Mouse (Mus musculus): ENCODE measurements around the gene Bcl11b. TPM values are rescaled to one million over a fixed set of nuclear protein-coding genes. Genes with fewer than 3 reads are reported as not detected.

Gene Bcl11b
- polyA plus RNA-seq, 1 experiment: not detected

DNA sequence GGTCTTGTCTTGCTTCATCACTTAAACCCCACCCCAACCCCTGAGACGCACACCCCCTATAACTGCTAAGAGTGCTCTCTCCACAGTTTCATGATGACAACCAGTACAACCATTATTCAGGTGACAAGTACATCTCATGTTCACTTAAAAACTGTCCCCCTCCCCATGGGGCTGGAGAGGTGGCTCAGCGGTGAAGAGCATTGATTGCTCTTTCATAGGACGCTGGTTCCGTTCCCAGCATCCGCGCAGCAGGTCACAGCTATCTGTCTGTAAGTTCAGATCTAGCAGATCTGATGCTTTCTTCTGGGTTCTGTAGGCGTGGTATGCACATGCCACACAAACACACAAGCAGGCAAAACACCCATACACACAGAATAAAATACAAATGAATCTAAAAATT is 81.2 kb downstream of the Bcl11b start:
- Histone ChIP-seq H3K4me2 (ENCODE audit: low read depth) (no peak overlapping the region), H3K79me2 (ENCODE audit: control insufficient read depth, insufficient read depth) (no peaks in the 10 kb centered on the region), H3ac (ENCODE audit: control insufficient read depth, insufficient read length) (no peak overlapping the region), H3K36me3 (ENCODE audit: control insufficient read depth, insufficient read depth) (no peaks in the 10 kb centered on the region), H3K27me3 (ENCODE audit: control insufficient read depth, insufficient read depth, insufficient read length) (no peaks in the 10 kb centered on the region), H3K4me3 (no peak overlapping the region)
- no peak for TF ChIP-seq USF1 (IDR thresholded peaks at IDR 0.05; ENCODE audit: low read depth)
- TF ChIP-seq TCF3 (IDR thresholded peaks at IDR 0.05; ENCODE audit: insufficient read length, low read depth): no peak
- no peak for TF ChIP-seq MYOD1 (IDR thresholded peaks at IDR 0.05; ENCODE audit: control insufficient read depth in 1 of 3, insufficient read length in 2 of 3, low read depth in 2 of 3)
- no peak for TF ChIP-seq POLR2AphosphoS2 (IDR thresholded peaks at IDR 0.05; ENCODE audit: insufficient read length, low read depth)
- no peak for TF ChIP-seq CEBPB (IDR thresholded peaks at IDR 0.05; ENCODE audit: insufficient read depth, poor library complexity, severe bottlenecking)
- TF ChIP-seq POLR2A (IDR thresholded peaks at IDR 0.05; ENCODE audit: insufficient read length, low read depth): no peak

DNA sequence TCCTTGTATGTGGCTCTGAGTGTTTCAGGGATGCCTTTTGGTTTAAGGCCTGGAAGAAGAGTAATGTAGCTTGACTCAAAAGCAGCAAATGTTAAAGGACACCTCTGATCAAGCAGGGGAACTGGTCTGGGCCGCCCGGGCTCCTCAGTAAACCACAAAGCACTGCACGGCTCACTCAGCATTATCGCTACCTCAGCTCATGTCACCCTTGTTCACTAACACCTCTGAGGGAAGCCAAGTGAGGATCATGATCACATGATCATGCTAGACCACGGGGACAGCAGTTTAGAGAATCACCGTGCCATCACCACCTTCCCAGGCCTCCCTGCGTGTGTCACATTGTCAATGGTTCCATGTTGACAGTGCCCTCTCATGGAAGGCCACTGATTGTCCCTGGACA is 81.8 kb downstream of the Bcl11b start:
- Histone ChIP-seq H3K27me3 (ENCODE audit: control insufficient read depth, insufficient read depth, insufficient read length) (no peaks in the 10 kb centered on the region), H3ac (ENCODE audit: control insufficient read depth, insufficient read length) (no peak overlapping the region), H3K36me3 (ENCODE audit: control insufficient read depth, insufficient read depth) (no peaks in the 10 kb centered on the region), H3K4me3 (no peak overlapping the region), H3K79me2 (ENCODE audit: control insufficient read depth, insufficient read depth) (no peaks in the 10 kb centered on the region), H3K4me2 (ENCODE audit: low read depth) (no peak overlapping the region)
- TF ChIP-seq SRF (IDR thresholded peaks at IDR 0.05; ENCODE audit: control insufficient read depth, insufficient read length, low read depth): no peak
- TF ChIP-seq POLR2AphosphoS2 (IDR thresholded peaks at IDR 0.05; ENCODE audit: insufficient read length, low read depth): no peak
- TF ChIP-seq MYOG (IDR thresholded peaks at IDR 0.05; ENCODE audit: control insufficient read depth in 1 of 3, insufficient read depth in 1 of 3, insufficient read length in 2 of 3, low read depth in 2 of 3): no peak
- no peak for TF ChIP-seq REST (IDR thresholded peaks at IDR 0.05; ENCODE audit: insufficient read depth, insufficient read length)

DNA sequence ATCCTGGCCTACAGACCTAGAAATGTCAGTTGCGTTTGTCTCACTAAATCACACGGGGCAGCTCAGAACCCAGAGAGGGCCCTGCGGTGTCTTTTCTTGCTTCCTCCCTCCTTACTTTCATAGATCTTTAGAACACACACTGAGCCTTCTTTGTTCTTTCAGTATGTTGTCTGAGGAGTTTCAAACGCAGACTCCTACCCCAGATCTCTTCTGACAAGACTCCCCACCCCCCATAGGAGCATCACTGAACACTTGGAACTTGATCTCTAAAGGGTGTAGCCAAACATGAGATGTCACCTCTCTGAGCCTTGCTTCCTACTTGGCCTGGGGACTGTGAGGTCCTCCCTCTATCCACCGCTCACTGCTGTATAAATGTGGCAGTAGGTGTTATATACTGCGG is 82.2 kb downstream of the Bcl11b start:
- Histone ChIP-seq H3K4me3 (no peak overlapping the region), H3ac (ENCODE audit: control insufficient read depth, insufficient read length) (no peak overlapping the region), H3K4me2 (ENCODE audit: low read depth) (no peak overlapping the region), H3K36me3 (ENCODE audit: control insufficient read depth, insufficient read depth) (no peaks in the 10 kb centered on the region), H3K79me2 (ENCODE audit: control insufficient read depth, insufficient read depth) (no peaks in the 10 kb centered on the region), H3K27me3 (ENCODE audit: control insufficient read depth, insufficient read depth, insufficient read length) (no peaks in the 10 kb centered on the region)
- TF ChIP-seq CEBPB (IDR thresholded peaks at IDR 0.05; ENCODE audit: insufficient read depth, poor library complexity, severe bottlenecking) (no peak), REST (IDR thresholded peaks at IDR 0.05; ENCODE audit: insufficient read depth, insufficient read length) (no peak), MAX (IDR thresholded peaks at IDR 0.05; ENCODE audit: low read depth) (no peak), POLR2A (IDR thresholded peaks at IDR 0.05; ENCODE audit: insufficient read length, low read depth) (no peak)

DNA sequence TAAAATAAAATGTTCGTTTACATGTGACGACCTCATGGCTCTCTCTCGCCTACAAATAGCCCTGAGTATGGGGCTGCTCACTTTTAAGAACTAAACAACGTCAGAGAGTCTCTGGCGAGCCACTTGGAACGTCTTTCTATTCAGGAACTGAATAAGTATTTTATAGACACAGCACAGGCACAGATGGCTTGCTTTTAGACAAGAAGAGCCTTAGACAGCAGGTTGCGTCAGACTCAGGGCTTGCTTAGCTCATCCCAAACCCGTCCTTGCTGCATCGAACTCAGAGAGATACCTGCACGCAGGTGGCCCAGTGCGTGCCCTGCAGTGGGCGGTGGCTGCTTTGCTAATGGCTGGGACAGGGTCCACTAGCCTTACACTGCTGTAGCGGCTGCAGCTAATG is 82.7 kb downstream of the Bcl11b start:
- Histone ChIP-seq H3K27me3 (ENCODE audit: control insufficient read depth, insufficient read depth, insufficient read length) (no peaks in the 10 kb centered on the region), H3K79me2 (ENCODE audit: control insufficient read depth, insufficient read depth) (no peaks in the 10 kb centered on the region), H3K4me3 (no peak overlapping the region), H3K4me2 (ENCODE audit: low read depth) (no peak overlapping the region), H3K36me3 (ENCODE audit: control insufficient read depth, insufficient read depth) (no peaks in the 10 kb centered on the region), H3ac (ENCODE audit: control insufficient read depth, insufficient read length) (no peak overlapping the region)
- no peak for TF ChIP-seq POLR2AphosphoS2 (IDR thresholded peaks at IDR 0.05; ENCODE audit: insufficient read length, low read depth)
- no peak for TF ChIP-seq MAX (IDR thresholded peaks at IDR 0.05; ENCODE audit: low read depth)
- TF ChIP-seq POLR2A (IDR thresholded peaks at IDR 0.05; ENCODE audit: insufficient read length, low read depth): no peak

DNA sequence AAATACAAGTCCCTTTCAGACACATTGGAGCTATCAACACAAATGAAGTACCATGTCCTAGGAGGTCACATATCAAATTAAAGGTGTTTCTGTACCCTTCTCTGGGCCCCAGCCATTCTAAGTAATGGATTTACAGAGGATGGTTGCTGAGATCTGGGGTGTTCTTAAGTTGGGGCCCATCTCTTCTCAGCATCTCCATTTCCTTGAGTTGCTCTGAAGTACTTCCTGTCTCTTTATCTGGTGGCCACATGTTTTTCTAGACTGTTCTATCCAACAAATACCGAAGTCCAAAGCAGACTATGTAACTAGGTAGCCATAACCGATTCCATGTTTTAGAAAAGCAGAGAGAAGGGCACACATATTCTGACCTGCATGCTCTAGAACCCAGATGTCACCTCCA is 83.3 kb downstream of the Bcl11b start:
- H3K4me2 ChIP-seq (ENCODE audit: low read depth): no peak overlapping the region
- TF ChIP-seq REST (IDR thresholded peaks at IDR 0.05; ENCODE audit: insufficient read depth, insufficient read length): no peak
- TF ChIP-seq CEBPB (IDR thresholded peaks at IDR 0.05; ENCODE audit: insufficient read depth, poor library complexity, severe bottlenecking): no peak
- no peak for TF ChIP-seq USF1 (IDR thresholded peaks at IDR 0.05; ENCODE audit: low read depth)
- TF ChIP-seq E2F4 (IDR thresholded peaks at IDR 0.05; ENCODE audit: insufficient read depth): no peak
- no peak for TF ChIP-seq TCF3 (IDR thresholded peaks at IDR 0.05; ENCODE audit: insufficient read length, low read depth)
- no peak for TF ChIP-seq MYOG (IDR thresholded peaks at IDR 0.05; ENCODE audit: control insufficient read depth in 1 of 3, insufficient read depth in 1 of 3, insufficient read length in 2 of 3, low read depth in 2 of 3)
- no peak for TF ChIP-seq MYOD1 (IDR thresholded peaks at IDR 0.05; ENCODE audit: control insufficient read depth in 1 of 3, insufficient read length in 2 of 3, low read depth in 2 of 3)
- no peak overlapping the region for H3ac ChIP-seq (ENCODE audit: control insufficient read depth, insufficient read length)
- H3K36me3 ChIP-seq (ENCODE audit: control insufficient read depth, insufficient read depth): no peaks in the 10 kb centered on the region
- no peaks in the 10 kb centered on the region for H3K79me2 ChIP-seq (ENCODE audit: control insufficient read depth, insufficient read depth)
- no peaks in the 10 kb centered on the region for H3K27me3 ChIP-seq (ENCODE audit: control insufficient read depth, insufficient read depth, insufficient read length)
- no peak overlapping the region for H3K4me3 ChIP-seq

DNA sequence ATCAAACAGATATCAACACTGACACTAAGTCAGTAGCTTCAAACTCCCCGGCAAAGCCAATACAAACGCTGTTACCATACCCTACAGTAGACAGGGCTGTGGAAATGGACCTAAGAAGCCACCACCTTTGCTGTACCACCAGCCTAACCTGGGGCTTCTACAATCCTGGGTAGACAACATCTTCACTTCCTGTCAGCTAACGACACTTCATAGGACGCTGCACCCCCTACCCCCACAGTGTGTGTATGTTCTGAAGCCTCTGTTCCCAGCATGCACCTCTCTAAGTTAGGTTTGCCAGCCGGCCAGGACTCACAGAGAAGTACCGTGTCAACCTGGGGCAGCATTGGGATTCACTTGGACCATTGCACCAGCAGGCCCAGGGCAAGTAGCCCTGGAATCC is 84.6 kb downstream of the Bcl11b start:
- no peak overlapping the region for H3ac ChIP-seq (ENCODE audit: control insufficient read depth, insufficient read length)
- H3K36me3 ChIP-seq (ENCODE audit: control insufficient read depth, insufficient read depth): no peaks in the 10 kb centered on the region
- H3K4me3 ChIP-seq: no peak overlapping the region
- no peak overlapping the region for H3K4me2 ChIP-seq (ENCODE audit: low read depth)
- no peaks in the 10 kb centered on the region for H3K79me2 ChIP-seq (ENCODE audit: control insufficient read depth, insufficient read depth)
- H3K27me3 ChIP-seq (ENCODE audit: control insufficient read depth, insufficient read depth, insufficient read length): no peaks in the 10 kb centered on the region
- no peak for TF ChIP-seq MYOD1 (IDR thresholded peaks at IDR 0.05; ENCODE audit: control insufficient read depth in 1 of 3, insufficient read length in 2 of 3, low read depth in 2 of 3)
- TF ChIP-seq SRF (IDR thresholded peaks at IDR 0.05; ENCODE audit: control insufficient read depth, insufficient read length, low read depth): no peak

All from myocyte (in vitro differentiated cells).